Mouse (Mus musculus) hindbrain, embryonic 12.5 days (tissue): Measurements from ENCODE around the gene Ltbp1. TPM values are rescaled to one million over a fixed set of nuclear protein-coding genes. Genes with fewer than 3 reads are reported as not detected.

Source experiments
- ATAC-seq: fragments of 200-750 bp; cut with Nextera tagmentation; 2 replicates; pipeline ENCODE4 v1.8.0; 2017; ENCODE audit warnings: moderate TSS enrichment; ENCODE audit not compliant: low FRiP score
- H3K27ac ChIP-seq: fragments of 300-500 bp; sonication (generic); 2 replicates; pipeline ENCODE4 v1.5.1; 2016; ENCODE audit warnings: mild to moderate bottlenecking
- H3K27me3 ChIP-seq: fragments of 300-500 bp; sonication (generic); 2 replicates; pipeline ENCODE4 v1.6.1; 2016; ENCODE audit warnings: mild to moderate bottlenecking
- H3K36me3 ChIP-seq: fragments of 300-500 bp; sonication (generic); 2 replicates; pipeline ENCODE4 v1.6.1; 2016; ENCODE audit warnings: mild to moderate bottlenecking
- H3K4me1 ChIP-seq: fragments of 300-500 bp; sonication (generic); 2 replicates; pipeline ENCODE4 v1.6.1; 2016
- H3K4me2 ChIP-seq: fragments of 300-500 bp; sonication (generic); replicated peaks from 2 replicates; pipeline ENCODE4 v1.6.1; 2016; ENCODE audit warnings: mild to moderate bottlenecking
- H3K4me3 ChIP-seq: fragments of 300-500 bp; sonication (generic); 2 replicates; pipeline ENCODE4 v1.5.1; 2016; ENCODE audit warnings: mild to moderate bottlenecking
- H3K9ac ChIP-seq: fragments of 300-500 bp; sonication (generic); 2 replicates; pipeline ENCODE4 v1.6.1; 2016; ENCODE audit warnings: mild to moderate bottlenecking, moderate library complexity
- H3K9me3 ChIP-seq: fragments of 300-500 bp; sonication (generic); replicated peaks from 2 replicates; pipeline ENCODE4 v1.6.1; 2016; ENCODE audit warnings: mild to moderate bottlenecking
- WGBS: fragments of 180-500 bp; shearing (Covaris S2); methylation state at CpG from one replicate; pipeline ENCODE4 v1.1.7; 2016; 5-methylcytosine and 5-hydroxymethylcytosine counted together
- polyA plus RNA-seq: library from polyadenylated mRNA; unstranded; fragments of >200 nt; fragmentation: Nextera tagmentation; extraction: Ambion mirVana; gene quantifications from 2 replicates; pipeline ENCODE4 v1.2.1, GENCODE M21; 2016

Ltbp1 gene
- polyA plus RNA-seq, 1 experiment from 2014 or later = 12.0 TPM

- Histone ChIP-seq H3K4me1 (no peaks in the 10 kb centered on the region), H3K9me3 (no peaks in the 10 kb centered on the region), H3K9ac (no peak overlapping the region), H3K27ac (no peak overlapping the region), H3K36me3 (no peaks in the 10 kb centered on the region), H3K27me3 (no peaks in the 10 kb centered on the region), H3K4me3 (no peak overlapping the region), H3K4me2 (no peak overlapping the region)
- no peak for ATAC-seq
- 96% methylated on average over 1 of the region's 1 CpGs for WGBS
Observed at GRCm38 (mm10) chr17:75242086-75242485, 236.7 kb downstream of the Ltbp1 start.

- no peak for ATAC-seq
- WGBS = 76% methylated on average over 1 of the region's 1 CpGs
Observed at GRCm38 (mm10) chr17:75243221-75243620, 237.9 kb downstream of the Ltbp1 start.

GRCm38 (mm10) chr17:75244148-75244547 lies 238.8 kb downstream of the Ltbp1 start:
- H3K36me3 ChIP-seq = no peaks in the 10 kb centered on the region
- no peak overlapping the region for H3K27ac ChIP-seq
- H3K4me3 ChIP-seq = no peak overlapping the region
- no peak overlapping the region for H3K9ac ChIP-seq
- no peaks in the 10 kb centered on the region for H3K9me3 ChIP-seq
- 0 out of 2 replicates have a peak, but pooled peaks cover 3% of the 10 kb centered on the region for H3K4me1 ChIP-seq
- WGBS = 89% methylated on average over 3 of the region's 3 CpGs
- no peak overlapping the region for H3K4me2 ChIP-seq
- ATAC-seq = no peak
- no peaks in the 10 kb centered on the region for H3K27me3 ChIP-seq

More at GRCm38 (mm10) chr17:75243221-75243620, 237.9 kb downstream of the Ltbp1 start:
- Histone ChIP-seq H3K27me3 (no peaks in the 10 kb centered on the region), H3K4me1 (no peaks in the 10 kb centered on the region), H3K9me3 (no peaks in the 10 kb centered on the region), H3K36me3 (no peaks in the 10 kb centered on the region), H3K27ac (no peak overlapping the region), H3K4me2 (no peak overlapping the region), H3K4me3 (no peak overlapping the region), H3K9ac (no peak overlapping the region)

GRCm38 (mm10) chr17:75245085-75245484 lies 239.7 kb downstream of the Ltbp1 start:
- no peak overlapping the region for H3K4me2 ChIP-seq
- H3K4me1 ChIP-seq = 0 out of 2 replicates have a peak, but pooled peaks cover 3% of the 10 kb centered on the region
- no peak overlapping the region for H3K9ac ChIP-seq
- H3K4me3 ChIP-seq = no peak overlapping the region
- no peaks in the 10 kb centered on the region for H3K9me3 ChIP-seq
- ATAC-seq = no peak
- H3K36me3 ChIP-seq = no peaks in the 10 kb centered on the region
- 94% methylated on average over 7 of the region's 7 CpGs for WGBS
- H3K27ac ChIP-seq = no peak overlapping the region
- H3K27me3 ChIP-seq = no peaks in the 10 kb centered on the region

- Histone ChIP-seq H3K4me2 (no peak overlapping the region), H3K4me1 (0 out of 2 replicates have a peak, but pooled peaks cover 3% of the 10 kb centered on the region), H3K9me3 (no peaks in the 10 kb centered on the region), H3K27me3 (no peaks in the 10 kb centered on the region), H3K9ac (no peak overlapping the region), H3K4me3 (no peak overlapping the region), H3K36me3 (no peaks in the 10 kb centered on the region), H3K27ac (no peak overlapping the region)
- 58% methylated on average over 10 of the region's 10 CpGs for WGBS
- no peak for ATAC-seq
Observed at GRCm38 (mm10) chr17:75248632-75249031, 243.3 kb downstream of the Ltbp1 start.

- Histone ChIP-seq H3K4me3 (no peak overlapping the region), H3K9ac (no peak overlapping the region), H3K4me2 (no peak overlapping the region), H3K9me3 (no peaks in the 10 kb centered on the region), H3K27ac (no peak overlapping the region), H3K36me3 (no peaks in the 10 kb centered on the region), H3K4me1 (0 out of 2 replicates have a peak, but pooled peaks cover 3% of the 10 kb centered on the region), H3K27me3 (no peaks in the 10 kb centered on the region)
- no peak for ATAC-seq
- 86% methylated on average over 6 of the region's 6 CpGs for WGBS
Observed at GRCm38 (mm10) chr17:75250571-75250970, 245.2 kb downstream of the Ltbp1 start.

- no peak for ATAC-seq
- H3K9ac ChIP-seq = no peak overlapping the region
- WGBS = 89% methylated on average over 6 of the region's 6 CpGs
- H3K4me1 ChIP-seq = 0 out of 2 replicates have a peak, but pooled peaks cover 3% of the 10 kb centered on the region
- H3K36me3 ChIP-seq = no peaks in the 10 kb centered on the region
- H3K4me2 ChIP-seq = no peak overlapping the region
- no peaks in the 10 kb centered on the region for H3K27me3 ChIP-seq
- no peak overlapping the region for H3K27ac ChIP-seq
- H3K4me3 ChIP-seq = no peak overlapping the region
- no peaks in the 10 kb centered on the region for H3K9me3 ChIP-seq
Observed at GRCm38 (mm10) chr17:75251094-75251493, 245.7 kb downstream of the Ltbp1 start.

- WGBS = 94% methylated on average over 5 of the region's 5 CpGs
- 0 out of 2 replicates have a peak, but pooled peaks cover 3% of the 10 kb centered on the region for H3K4me1 ChIP-seq
- H3K27ac ChIP-seq = no peak overlapping the region
- ATAC-seq = no peak
- H3K4me3 ChIP-seq = no peak overlapping the region
- H3K9ac ChIP-seq = no peak overlapping the region
- H3K36me3 ChIP-seq = no peaks in the 10 kb centered on the region
- no peaks in the 10 kb centered on the region for H3K9me3 ChIP-seq
- H3K4me2 ChIP-seq = no peak overlapping the region
- H3K27me3 ChIP-seq = no peaks in the 10 kb centered on the region
Observed at GRCm38 (mm10) chr17:75252540-75252939, 247.2 kb downstream of the Ltbp1 start.

GRCm38 (mm10) chr17:75254909-75255308 lies 249.5 kb downstream of the Ltbp1 start:
- H3K9ac ChIP-seq = no peak overlapping the region
- WGBS = 69% methylated on average over 6 of the region's 6 CpGs
- no peak overlapping the region for H3K4me2 ChIP-seq
- no peak for ATAC-seq
- no peak overlapping the region for H3K27ac ChIP-seq
- H3K27me3 ChIP-seq = no peaks in the 10 kb centered on the region
- no peak overlapping the region for H3K4me3 ChIP-seq
- H3K4me1 ChIP-seq = no peaks in the 10 kb centered on the region
- no peaks in the 10 kb centered on the region for H3K36me3 ChIP-seq
- no peaks in the 10 kb centered on the region for H3K9me3 ChIP-seq

GRCm38 (mm10) chr17:75255967-75256366 lies 250.6 kb downstream of the Ltbp1 start:
- H3K36me3 ChIP-seq = no peaks in the 10 kb centered on the region

GRCm38 (mm10) chr17:75258427-75258826 lies 253.1 kb downstream of the Ltbp1 start:
- Histone ChIP-seq H3K9ac (no peak overlapping the region), H3K4me2 (no peak overlapping the region), H3K4me3 (no peak overlapping the region), H3K27ac (no peak overlapping the region), H3K27me3 (no peaks in the 10 kb centered on the region), H3K4me1 (no peaks in the 10 kb centered on the region), H3K36me3 (no peaks in the 10 kb centered on the region), H3K9me3 (no peaks in the 10 kb centered on the region)
- WGBS = 93% methylated on average over 2 of the region's 2 CpGs
- ATAC-seq = no peak

More at GRCm38 (mm10) chr17:75255967-75256366, 250.6 kb downstream of the Ltbp1 start:
- Histone ChIP-seq H3K4me1 (no peaks in the 10 kb centered on the region), H3K27ac (no peak overlapping the region), H3K9ac (no peak overlapping the region), H3K9me3 (no peaks in the 10 kb centered on the region), H3K27me3 (no peaks in the 10 kb centered on the region), H3K4me2 (no peak overlapping the region), H3K4me3 (no peak overlapping the region)
- no peak for ATAC-seq
- 79% methylated on average over 1 of the region's 1 CpGs for WGBS

GRCm38 (mm10) chr17:75263336-75263990 lies 258.1 kb downstream of the Ltbp1 start:
- WGBS = 44% methylated on average over 3 of the region's 3 CpGs
- no peak overlapping the region for H3K4me3 ChIP-seq
- H3K9ac ChIP-seq = no peak overlapping the region
- H3K9me3 ChIP-seq = no peaks in the 10 kb centered on the region
- H3K27me3 ChIP-seq = no peaks in the 10 kb centered on the region
- no peak for ATAC-seq
- no peak overlapping the region for H3K27ac ChIP-seq
- H3K36me3 ChIP-seq = no peaks in the 10 kb centered on the region
- no peaks in the 10 kb centered on the region for H3K4me1 ChIP-seq
- H3K4me2 ChIP-seq = no peak overlapping the region

GRCm38 (mm10) chr17:75268506-75268905 lies 263.1 kb downstream of the Ltbp1 start:
- Histone ChIP-seq H3K9me3 (no peaks in the 10 kb centered on the region), H3K27me3 (no peaks in the 10 kb centered on the region), H3K27ac (no peak overlapping the region), H3K36me3 (no peaks in the 10 kb centered on the region), H3K4me1 (no peaks in the 10 kb centered on the region), H3K9ac (no peak overlapping the region), H3K4me3 (no peak overlapping the region), H3K4me2 (no peak overlapping the region)
- no peak for ATAC-seq
- WGBS = 86% methylated on average over 4 of the region's 4 CpGs
